Mouse (Mus musculus): ENCODE results near the gene Ppp1r1c. TPM values are rescaled to one million over a fixed set of nuclear protein-coding genes. Genes with fewer than 3 reads are reported as not detected.

The Ppp1r1c gene
- polyA plus RNA-seq, 1 experiment from 2014 or later = not detected

GRCm38 (mm10) chr2:79683258-79683657 is 24.3 kb upstream of the Ppp1r1c start:
- Histone ChIP-seq H3K9ac (ENCODE audit: low read length) (no peak overlapping the region), H3K4me2 (ENCODE audit: low read depth, severe bottlenecking) (no peak overlapping the region), H3K4me3 (ENCODE audit: low read depth, low read length) (no peak overlapping the region), H3K36me3 (ENCODE audit: control insufficient read depth, insufficient read depth, low read length) (no peaks in the 10 kb centered on the region), H3K9me3 (ENCODE audit: control insufficient read depth, low read length) (no peaks in the 10 kb centered on the region), H3K27me3 (ENCODE audit: control insufficient read depth, insufficient read depth, low read length) (no peaks in the 10 kb centered on the region), H3K4me1 (ENCODE audit: control insufficient read depth, insufficient read depth, low read length) (no peaks in the 10 kb centered on the region), H3K27ac (replicated peaks; ENCODE audit: low read depth, low read length) (no peak overlapping the region)
- no peak for ATAC-seq (ENCODE audit: insufficient number of reproducible peaks, low FRiP score, low TSS enrichment, low read depth)
- WGBS = 91% methylated on average over 4 of the region's 4 CpGs
- DNase-seq (ENCODE audit: low spot score) = no peak

- no peak for DNase-seq (ENCODE audit: low spot score)
- no peaks in the 10 kb centered on the region for H3K9me3 ChIP-seq (ENCODE audit: control insufficient read depth, low read length)
- H3K27me3 ChIP-seq (ENCODE audit: control insufficient read depth, insufficient read depth, low read length) = no peaks in the 10 kb centered on the region
- no peaks in the 10 kb centered on the region for H3K4me1 ChIP-seq (ENCODE audit: control insufficient read depth, insufficient read depth, low read length)
- no peak overlapping the region for H3K4me3 ChIP-seq (ENCODE audit: low read depth, low read length)
- no peak overlapping the region for H3K9ac ChIP-seq (ENCODE audit: low read length)
- no peak for ATAC-seq (ENCODE audit: insufficient number of reproducible peaks, low FRiP score, low TSS enrichment, low read depth)
- no peak overlapping the region for H3K27ac ChIP-seq (replicated peaks; ENCODE audit: low read depth, low read length)
- 75% methylated on average over 3 of the region's 3 CpGs for WGBS
- no peak overlapping the region for H3K4me2 ChIP-seq (ENCODE audit: low read depth, severe bottlenecking)
- H3K36me3 ChIP-seq (ENCODE audit: control insufficient read depth, insufficient read depth, low read length) = no peaks in the 10 kb centered on the region
Measured at GRCm38 (mm10) chr2:79690838-79691237, 16.7 kb upstream of the Ppp1r1c start.

GRCm38 (mm10) chr2:79695190-79695589 is 12.4 kb upstream of the Ppp1r1c start:
- Histone ChIP-seq H3K36me3 (ENCODE audit: control insufficient read depth, insufficient read depth, low read length) (no peaks in the 10 kb centered on the region), H3K27me3 (ENCODE audit: control insufficient read depth, insufficient read depth, low read length) (no peaks in the 10 kb centered on the region), H3K9ac (ENCODE audit: low read length) (no peak overlapping the region), H3K27ac (replicated peaks; ENCODE audit: low read depth, low read length) (no peak overlapping the region), H3K4me1 (ENCODE audit: control insufficient read depth, insufficient read depth, low read length) (no peaks in the 10 kb centered on the region), H3K9me3 (ENCODE audit: control insufficient read depth, low read length) (no peaks in the 10 kb centered on the region), H3K4me2 (ENCODE audit: low read depth, severe bottlenecking) (no peak overlapping the region), H3K4me3 (ENCODE audit: low read depth, low read length) (no peak overlapping the region)
- WGBS = 93% methylated on average over 4 of the region's 4 CpGs
- DNase-seq (ENCODE audit: low spot score) = no peak
- no peak for ATAC-seq (ENCODE audit: insufficient number of reproducible peaks, low FRiP score, low TSS enrichment, low read depth)

GRCm38 (mm10) chr2:79695939-79696338 is 11.6 kb upstream of the Ppp1r1c start:
- no peak overlapping the region for H3K27ac ChIP-seq (replicated peaks; ENCODE audit: low read depth, low read length)
- H3K27me3 ChIP-seq (ENCODE audit: control insufficient read depth, insufficient read depth, low read length) = no peaks in the 10 kb centered on the region
- H3K9ac ChIP-seq (ENCODE audit: low read length) = no peak overlapping the region
- no peak overlapping the region for H3K4me3 ChIP-seq (ENCODE audit: low read depth, low read length)
- H3K36me3 ChIP-seq (ENCODE audit: control insufficient read depth, insufficient read depth, low read length) = no peaks in the 10 kb centered on the region
- WGBS = 95% methylated on average over 12 of the region's 12 CpGs
- DNase-seq (ENCODE audit: low spot score) (no peak), ATAC-seq (ENCODE audit: insufficient number of reproducible peaks, low FRiP score, low TSS enrichment, low read depth) (no peak)
- H3K9me3 ChIP-seq (ENCODE audit: control insufficient read depth, low read length) = no peaks in the 10 kb centered on the region
- no peaks in the 10 kb centered on the region for H3K4me1 ChIP-seq (ENCODE audit: control insufficient read depth, insufficient read depth, low read length)
- no peak overlapping the region for H3K4me2 ChIP-seq (ENCODE audit: low read depth, severe bottlenecking)

GRCm38 (mm10) chr2:79696478-79697230 is 10.9 kb upstream of the Ppp1r1c start:
- Histone ChIP-seq H3K4me1 (ENCODE audit: control insufficient read depth, insufficient read depth, low read length) (no peaks in the 10 kb centered on the region), H3K27ac (replicated peaks; ENCODE audit: low read depth, low read length) (no peak overlapping the region), H3K4me3 (ENCODE audit: low read depth, low read length) (no peak overlapping the region), H3K9ac (ENCODE audit: low read length) (no peak overlapping the region), H3K27me3 (ENCODE audit: control insufficient read depth, insufficient read depth, low read length) (no peaks in the 10 kb centered on the region), H3K36me3 (ENCODE audit: control insufficient read depth, insufficient read depth, low read length) (no peaks in the 10 kb centered on the region), H3K4me2 (ENCODE audit: low read depth, severe bottlenecking) (no peak overlapping the region), H3K9me3 (ENCODE audit: control insufficient read depth, low read length) (no peaks in the 10 kb centered on the region)
- DNase-seq (ENCODE audit: low spot score) (no peak), ATAC-seq (ENCODE audit: insufficient number of reproducible peaks, low FRiP score, low TSS enrichment, low read depth) (no peak)
- WGBS = 85% methylated on average over 10 of the region's 10 CpGs

GRCm38 (mm10) chr2:79698166-79698565 is 9.4 kb upstream of the Ppp1r1c start:
- Histone ChIP-seq H3K4me1 (ENCODE audit: control insufficient read depth, insufficient read depth, low read length) (no peaks in the 10 kb centered on the region), H3K9me3 (ENCODE audit: control insufficient read depth, low read length) (no peaks in the 10 kb centered on the region), H3K9ac (ENCODE audit: low read length) (no peak overlapping the region), H3K4me3 (ENCODE audit: low read depth, low read length) (no peak overlapping the region), H3K27ac (replicated peaks; ENCODE audit: low read depth, low read length) (no peak overlapping the region), H3K4me2 (ENCODE audit: low read depth, severe bottlenecking) (no peak overlapping the region), H3K36me3 (ENCODE audit: control insufficient read depth, insufficient read depth, low read length) (no peaks in the 10 kb centered on the region), H3K27me3 (ENCODE audit: control insufficient read depth, insufficient read depth, low read length) (no peaks in the 10 kb centered on the region)
- no peak for ATAC-seq (ENCODE audit: insufficient number of reproducible peaks, low FRiP score, low TSS enrichment, low read depth)
- WGBS = 63% methylated on average over 2 of the region's 2 CpGs
- no peak for DNase-seq (ENCODE audit: low spot score)

- no peaks in the 10 kb centered on the region for H3K9me3 ChIP-seq (ENCODE audit: control insufficient read depth, low read length)
- no peaks in the 10 kb centered on the region for H3K36me3 ChIP-seq (ENCODE audit: control insufficient read depth, insufficient read depth, low read length)
- H3K4me2 ChIP-seq (ENCODE audit: low read depth, severe bottlenecking) = no peak overlapping the region
- H3K27me3 ChIP-seq (ENCODE audit: control insufficient read depth, insufficient read depth, low read length) = no peaks in the 10 kb centered on the region
- H3K4me1 ChIP-seq (ENCODE audit: control insufficient read depth, insufficient read depth, low read length) = no peaks in the 10 kb centered on the region
- no peak for DNase-seq (ENCODE audit: low spot score)
- 78% methylated on average over 2 of the region's 2 CpGs for WGBS
- H3K27ac ChIP-seq (replicated peaks; ENCODE audit: low read depth, low read length) = no peak overlapping the region
- no peak overlapping the region for H3K4me3 ChIP-seq (ENCODE audit: low read depth, low read length)
- ATAC-seq (ENCODE audit: insufficient number of reproducible peaks, low FRiP score, low TSS enrichment, low read depth) = no peak
- no peak overlapping the region for H3K9ac ChIP-seq (ENCODE audit: low read length)
Measured at GRCm38 (mm10) chr2:79704773-79705172, 2.8 kb upstream of the Ppp1r1c start.

- ATAC-seq (ENCODE audit: insufficient number of reproducible peaks, low FRiP score, low TSS enrichment, low read depth) (no peak), DNase-seq (ENCODE audit: low spot score) (no peak)
- Histone ChIP-seq H3K27me3 (ENCODE audit: control insufficient read depth, insufficient read depth, low read length) (no peaks in the 10 kb centered on the region), H3K4me2 (ENCODE audit: low read depth, severe bottlenecking) (no peak overlapping the region), H3K9me3 (ENCODE audit: control insufficient read depth, low read length) (no peaks in the 10 kb centered on the region), H3K36me3 (ENCODE audit: control insufficient read depth, insufficient read depth, low read length) (no peaks in the 10 kb centered on the region), H3K4me1 (ENCODE audit: control insufficient read depth, insufficient read depth, low read length) (no peaks in the 10 kb centered on the region), H3K4me3 (ENCODE audit: low read depth, low read length) (no peak overlapping the region), H3K27ac (replicated peaks; ENCODE audit: low read depth, low read length) (no peak overlapping the region), H3K9ac (ENCODE audit: low read length) (no peak overlapping the region)
- WGBS = 76% methylated on average over 3 of the region's 3 CpGs
Measured at GRCm38 (mm10) chr2:79713662-79714091, 6.1 kb downstream of the Ppp1r1c start.

GRCm38 (mm10) chr2:79714745-79715144 is 7.2 kb downstream of the Ppp1r1c start:
- Histone ChIP-seq H3K4me3 (ENCODE audit: low read depth, low read length) (no peak overlapping the region), H3K9me3 (ENCODE audit: control insufficient read depth, low read length) (no peaks in the 10 kb centered on the region), H3K27ac (replicated peaks; ENCODE audit: low read depth, low read length) (no peak overlapping the region), H3K9ac (ENCODE audit: low read length) (no peak overlapping the region), H3K27me3 (ENCODE audit: control insufficient read depth, insufficient read depth, low read length) (no peaks in the 10 kb centered on the region), H3K4me1 (ENCODE audit: control insufficient read depth, insufficient read depth, low read length) (no peaks in the 10 kb centered on the region), H3K4me2 (ENCODE audit: low read depth, severe bottlenecking) (no peak overlapping the region), H3K36me3 (ENCODE audit: control insufficient read depth, insufficient read depth, low read length) (no peaks in the 10 kb centered on the region)
- WGBS = 43% methylated on average over 6 of the region's 6 CpGs
- DNase-seq (ENCODE audit: low spot score) = no peak
- no peak for ATAC-seq (ENCODE audit: insufficient number of reproducible peaks, low FRiP score, low TSS enrichment, low read depth)

Measured in limb, embryonic 11.5 days (tissue).